Mouse (Mus musculus) midbrain, postnatal 0 days (tissue): ENCODE data around the gene Rsph1. TPM values are rescaled to one million over a fixed set of nuclear protein-coding genes. Genes with fewer than 3 reads are reported as not detected.

Source experiments
- ATAC-seq: fragments of 200-750 bp; cut with Nextera tagmentation; 2 replicates; pipeline ENCODE4 v1.8.0; 2017; ENCODE audit warnings: moderate number of reproducible peaks, mild to moderate bottlenecking, moderate TSS enrichment, moderate library complexity; ENCODE audit not compliant: low FRiP score
- DNase-seq: peaks from one replicate; pipeline ENCODE4 v3.0.0-alpha.2; 2015; ENCODE audit warnings: low spot score
- H3K27ac ChIP-seq: fragments of 300-500 bp; sonication (generic); 2 replicates; pipeline ENCODE4 v1.5.1; 2014; ENCODE audit warnings: low read depth, mild to moderate bottlenecking, low read length, mixed read lengths
- H3K27me3 ChIP-seq: fragments of 300-500 bp; sonication (generic); 2 replicates; pipeline ENCODE4 v1.6.1; 2014; ENCODE audit warnings: low read length, control low read depth, mixed read lengths; ENCODE audit not compliant: insufficient read depth
- H3K36me3 ChIP-seq: fragments of 300-500 bp; sonication (generic); 2 replicates; pipeline ENCODE4 v1.6.1; 2014; ENCODE audit warnings: low read length, control low read depth, mixed read lengths; ENCODE audit not compliant: insufficient read depth
- H3K4me1 ChIP-seq: fragments of 300-500 bp; sonication (generic); 2 replicates; pipeline ENCODE4 v1.6.1; 2014; ENCODE audit warnings: mild to moderate bottlenecking, control low read depth, antibody characterized with exemption, low read length, mixed read lengths; ENCODE audit not compliant: insufficient read depth
- H3K4me2 ChIP-seq: fragments of 300-500 bp; sonication (generic); 2 replicates; pipeline ENCODE4 v1.6.1; 2014; ENCODE audit warnings: low read depth, mild to moderate bottlenecking, low read length, mixed read lengths; ENCODE audit not compliant: poor library complexity, severe bottlenecking
- H3K4me3 ChIP-seq: fragments of 300-500 bp; sonication (generic); 2 replicates; pipeline ENCODE4 v1.5.1; 2014; ENCODE audit warnings: low read depth, mild to moderate bottlenecking, low read length, moderate library complexity
- H3K9ac ChIP-seq: fragments of 300-500 bp; sonication (generic); replicated peaks from 2 replicates; pipeline ENCODE4 v1.6.1; 2014; ENCODE audit warnings: mild to moderate bottlenecking, low read length, moderate library complexity, mixed read lengths; ENCODE audit not compliant: poor library complexity, severe bottlenecking
- H3K9me3 ChIP-seq: fragments of 300-500 bp; sonication (generic); 2 replicates; pipeline ENCODE4 v1.6.1; 2016; ENCODE audit warnings: low read length, control low read depth
- CTCF ChIP-seq: IDR thresholded peaks from 2 replicates; pipeline ENCODE4 v1.5.1; 2016; ENCODE audit warnings: antibody characterized with exemption, mild to moderate bottlenecking
- WGBS: fragments of 180-500 bp; shearing (Covaris S2); extraction: QIAGEN DNeasy Blood & Tissue Kit; methylation state at CpG from one replicate; pipeline ENCODE4 v1.1.7; 2014; 5-methylcytosine and 5-hydroxymethylcytosine counted together
- polyA plus RNA-seq: library from polyadenylated mRNA; unstranded; fragments of >200 nt; fragmentation: Nextera tagmentation; extraction: Ambion mirVana; gene quantifications from 2 replicates; pipeline ENCODE4 v1.2.1, GENCODE M21; 2015
- total RNA-seq: library from RNA; depleted of rRNA; stranded (reverse); fragments of >200 nt; gene quantifications from 2 replicates; pipeline ENCODE4 v1.2.3, GENCODE M21; 2014

The Rsph1 gene
- total and polyA plus RNA-seq, 2 experiments from 2014 or later, result 2.8 to 8.5 TPM

DNA sequence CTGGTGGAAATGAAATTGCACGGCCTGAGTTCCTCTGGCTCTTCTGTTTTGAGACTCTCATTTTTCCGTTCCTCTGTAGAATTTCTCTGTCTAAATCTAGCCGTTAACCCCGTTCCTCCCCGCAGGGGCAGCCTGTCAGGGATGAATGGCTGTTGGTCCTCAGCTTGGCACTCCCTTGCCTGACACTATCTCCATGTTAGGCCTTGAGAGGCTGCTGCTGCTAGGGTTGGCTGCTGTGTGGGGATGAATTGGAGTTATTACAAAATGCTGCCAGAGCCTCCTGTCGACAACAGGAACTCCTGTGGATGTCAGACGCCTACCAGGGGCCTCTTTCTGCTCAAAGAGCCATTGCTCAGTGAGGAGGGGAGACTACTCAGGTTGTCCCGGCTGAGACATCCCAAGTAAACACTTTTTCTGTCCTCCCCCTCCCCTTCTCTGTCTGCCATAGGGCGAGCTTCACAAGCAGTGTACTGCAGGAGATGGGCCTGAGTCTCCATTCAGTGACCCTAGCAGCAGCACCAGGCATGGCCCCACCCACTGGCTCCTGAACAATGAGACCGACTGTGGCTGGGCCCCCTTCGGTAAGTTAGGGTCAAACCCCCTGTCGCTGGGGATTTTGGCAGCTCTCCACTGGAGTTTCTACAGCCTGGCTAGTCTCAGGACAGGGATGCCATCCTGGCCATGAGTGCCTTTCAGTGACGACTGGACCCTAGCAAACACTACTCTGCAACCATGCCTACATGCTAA, 38.0 kb upstream of the Rsph1 start:
- H3K27me3 ChIP-seq, result no peaks in the 10 kb centered on the region
- 18% methylated on average over 13 of the region's 13 CpGs for WGBS
- H3K4me2 ChIP-seq, result no peak overlapping the region
- H3K27ac ChIP-seq, result no peak overlapping the region
- DNase-seq (peak; percentile 39), ATAC-seq (no peak)
- H3K9ac ChIP-seq, result no peak overlapping the region
- no peak overlapping the region for H3K4me3 ChIP-seq
- no peaks in the 10 kb centered on the region for H3K9me3 ChIP-seq
- peaks cover 17% of the 10 kb centered on the region for H3K36me3 ChIP-seq
- no peak for TF ChIP-seq CTCF
- H3K4me1 ChIP-seq, result no peaks in the 10 kb centered on the region

DNA sequence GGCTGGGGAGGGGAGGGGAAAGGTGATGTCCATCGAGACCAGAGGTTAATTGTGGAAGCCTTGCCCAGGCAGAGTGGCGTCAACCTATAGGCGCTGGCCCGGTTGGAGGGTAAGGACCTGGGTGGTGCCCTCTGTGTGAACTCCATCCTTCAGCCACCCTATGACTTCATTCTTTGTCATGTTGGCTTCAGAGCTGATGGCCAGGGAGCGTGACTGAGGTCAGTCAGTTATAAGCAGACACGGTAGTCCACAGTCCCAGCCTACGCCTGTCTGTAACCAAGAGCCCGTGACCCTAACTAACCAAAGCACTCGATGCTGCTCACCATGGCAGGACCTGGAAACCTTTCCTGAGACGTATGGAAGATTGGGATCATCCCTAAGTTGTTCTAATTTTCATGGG, 35.5 kb upstream of the Rsph1 start:
- no peak overlapping the region for H3K4me2 ChIP-seq
- ATAC-seq (no peak), DNase-seq (no peak)
- no peaks in the 10 kb centered on the region for H3K27me3 ChIP-seq
- no peak overlapping the region for H3K4me3 ChIP-seq
- WGBS, result 80% methylated on average over 10 of the region's 10 CpGs
- no peak overlapping the region for H3K9ac ChIP-seq
- no peaks in the 10 kb centered on the region for H3K9me3 ChIP-seq
- no peaks in the 10 kb centered on the region for H3K4me1 ChIP-seq
- H3K27ac ChIP-seq, result no peak overlapping the region
- H3K36me3 ChIP-seq, result peaks cover 17% of the 10 kb centered on the region
- no peak for TF ChIP-seq CTCF

- no peaks in the 10 kb centered on the region for H3K4me1 ChIP-seq
- no peaks in the 10 kb centered on the region for H3K27me3 ChIP-seq
- H3K4me2 ChIP-seq, result no peak overlapping the region
- 82% methylated on average over 9 of the region's 9 CpGs for WGBS
- H3K9ac ChIP-seq, result no peak overlapping the region
- H3K4me3 ChIP-seq, result no peak overlapping the region
- TF ChIP-seq CTCF, result no peak
- no peaks in the 10 kb centered on the region for H3K9me3 ChIP-seq
- H3K36me3 ChIP-seq, result peaks cover 9% of the 10 kb centered on the region; the same call in 1 of the 2 replicates
- no peak for DNase-seq
- no peak overlapping the region for H3K27ac ChIP-seq
- no peak for ATAC-seq
Measured at GRCm38 (mm10) chr17:31311047-31311446, 33.9 kb upstream of the Rsph1 start.

DNA sequence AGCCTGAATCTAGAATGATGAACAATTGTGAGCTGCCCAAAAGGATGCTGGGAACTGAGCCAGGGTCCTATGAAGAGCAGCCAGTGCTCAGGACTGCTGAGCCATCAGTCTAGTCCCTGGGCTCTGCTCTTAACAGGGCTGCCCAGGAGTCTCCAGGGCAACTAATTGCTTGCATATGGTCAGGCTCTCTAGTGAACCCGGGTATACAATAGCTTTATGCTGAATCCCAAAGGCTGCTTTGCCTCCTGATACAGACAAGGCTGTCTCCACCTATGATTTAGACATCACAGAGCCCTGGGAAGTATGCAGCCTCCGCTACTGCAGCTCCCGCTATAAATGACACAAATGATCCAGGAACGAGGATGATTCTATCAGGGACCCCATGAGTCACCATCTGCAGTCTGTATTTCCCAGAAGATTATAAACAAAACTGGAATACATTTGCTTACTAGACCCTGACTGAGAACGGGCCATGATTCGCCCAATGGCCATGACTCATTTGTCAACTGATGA, 32.2 kb upstream of the Rsph1 start:
- no peak overlapping the region for H3K4me3 ChIP-seq
- H3K9me3 ChIP-seq, result no peaks in the 10 kb centered on the region
- H3K4me1 ChIP-seq, result no peaks in the 10 kb centered on the region
- H3K27ac ChIP-seq, result no peak overlapping the region
- TF ChIP-seq CTCF, result no peak
- H3K9ac ChIP-seq, result no peak overlapping the region
- ATAC-seq (no peak), DNase-seq (peak; percentile 74)
- H3K4me2 ChIP-seq, result no peak overlapping the region
- H3K36me3 ChIP-seq, result 0 out of 2 replicates have a peak, but pooled peaks cover 4% of the 10 kb centered on the region
- H3K27me3 ChIP-seq, result no peaks in the 10 kb centered on the region
- 45% methylated on average over 6 of the region's 6 CpGs for WGBS

DNA sequence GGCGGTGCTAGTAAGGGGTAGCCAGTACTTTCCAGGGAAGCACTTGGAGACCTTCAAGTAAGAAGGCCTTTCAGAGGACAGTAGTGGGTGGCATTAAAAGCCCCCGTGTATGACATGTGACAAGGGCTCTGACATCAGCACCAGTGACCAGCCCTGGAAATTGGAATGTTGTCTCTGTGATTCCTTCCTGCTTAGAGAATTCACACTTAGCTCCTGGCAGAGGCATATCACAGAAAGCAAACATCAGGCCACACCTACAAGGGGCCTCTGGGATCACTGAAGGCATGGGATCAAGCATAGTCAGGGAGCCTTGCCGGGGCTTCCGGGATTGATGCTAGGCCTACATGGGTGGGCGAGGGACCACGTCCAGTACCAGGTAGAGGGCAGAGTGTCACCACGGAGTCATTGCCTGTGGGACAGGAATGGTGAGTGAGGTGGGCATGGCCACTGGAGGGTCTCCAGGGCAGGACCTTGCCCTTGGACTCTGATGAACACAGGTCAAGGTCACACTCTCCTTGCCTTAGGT, 31.2 kb upstream of the Rsph1 start:
- Histone ChIP-seq H3K4me2 (no peak overlapping the region), H3K27me3 (no peaks in the 10 kb centered on the region), H3K9ac (no peak overlapping the region), H3K4me1 (no peaks in the 10 kb centered on the region), H3K27ac (no peak overlapping the region), H3K9me3 (no peaks in the 10 kb centered on the region), H3K36me3 (no peaks in the 10 kb centered on the region), H3K4me3 (no peak overlapping the region)
- DNase-seq, result no peak
- no peak for ATAC-seq
- TF ChIP-seq CTCF, result no peak
- WGBS, result 96% methylated on average over 7 of the region's 7 CpGs

GRCm38 (mm10) chr17:31307756-31308155, 30.6 kb upstream of the Rsph1 start:
- no peak overlapping the region for H3K27ac ChIP-seq
- H3K4me3 ChIP-seq, result no peak overlapping the region
- H3K4me1 ChIP-seq, result no peaks in the 10 kb centered on the region
- no peak overlapping the region for H3K9ac ChIP-seq
- H3K4me2 ChIP-seq, result no peak overlapping the region
- ATAC-seq, result no peak
- DNase-seq, result no peak
- no peaks in the 10 kb centered on the region for H3K9me3 ChIP-seq
- no peak for TF ChIP-seq CTCF
- no peaks in the 10 kb centered on the region for H3K36me3 ChIP-seq
- 86% methylated on average over 3 of the region's 3 CpGs for WGBS
- no peaks in the 10 kb centered on the region for H3K27me3 ChIP-seq
